In genomic region chr5:75214520-75214919, GRCm38 (mm10) we compare ENCODE assay signal across 8 mouse cellular contexts.
DNase-seq lines count a peak whose midpoint lies in the region.

No protein-coding gene starts in this region.

- intact Hi-C loops in heart, postnatal 10 days (cut with DNase I) = loop anchor here (5.0 to 10.0 kb wide), 3 partner anchors 133 to 900 kb away; no protein-coding TSS in a partner anchor
- intact Hi-C loops in heart, postnatal 14 days (cut with DNase I) = loop anchor here (5.0 to 10.0 kb wide), 3 partner anchors 133 to 360 kb away; partner anchors contain the start of gene Kit

- DNase-seq in heart, postnatal 10 days = peak; percentile 13 to 27
- no peak for DNase-seq in heart, postnatal 14 days
- DNase-seq in thymus, postnatal 14 days = peak; percentile 8
- DNase-seq in thymus, postnatal 0 days (ENCODE audit: low spot score) = no peak
- peak; percentile 36 for DNase-seq in kidney, postnatal 10 days
- peak; percentile 7 for DNase-seq in yolk sac, embryonic 10.5 days (ENCODE audit: low spot score)
- DNase-seq in gastrocnemius, adult 18-20 months (ENCODE audit: low spot score) = no peak
- DNase-seq in B cell, adult 2 months = no peak

Comparison
In these comparisons a context has a peak if more than half of its experiments do, and no peak if none do; other contexts are left out.
1. DNase-seq: peak in heart, postnatal 10 days (2 of 2), thymus, postnatal 14 days (single experiment), kidney, postnatal 10 days (single experiment) and yolk sac, embryonic 10.5 days (single experiment); none in heart, postnatal 14 days (0 of 2), thymus, postnatal 0 days (single experiment), gastrocnemius, adult 18-20 months (single experiment) and B cell, adult 2 months (0 of 2).